Mouse (Mus musculus) CH12.LX (cell line): ENCODE measurements around the gene Os9. TPM values are rescaled to one million over a fixed set of nuclear protein-coding genes. Genes with fewer than 3 reads are reported as not detected.
A peak's percentile ranks its signal among the peaks of the same experiment; 100 is the strongest.

Experiments
- DNase-seq: peaks from one replicate; pipeline ENCODE4 v3.0.0-alpha.2; 2013; ENCODE audit errors: extremely low read depth
- H3K27ac ChIP-seq: 2 replicates; pipeline ENCODE4 v1.5.1; 2012; ENCODE audit warnings: low read depth, mild to moderate bottlenecking, control low read depth, moderate library complexity; ENCODE audit not compliant: insufficient read depth
- H3K27me3 ChIP-seq: replicated peaks from 2 replicates; pipeline ENCODE3; 2012; ENCODE audit warnings: inconsistent platforms
- H3K36me3 ChIP-seq, 2 experiments: replicated peaks in 1 of 2; 2 replicates each; pipeline versions ENCODE3 to v1.6.1; 2012; ENCODE audit warnings: inconsistent platforms in 1 of 2, low read length in 1 of 2, mild to moderate bottlenecking in 1 of 2, mixed read lengths in 1 of 2, moderate library complexity in 1 of 2; ENCODE audit not compliant: control insufficient read depth in 1 of 2, insufficient read depth in 1 of 2
- H3K4me1 ChIP-seq, 2 experiments: 2 replicates each; pipeline ENCODE4 v1.6.1; 2012; ENCODE audit warnings: inconsistent platforms in 1 of 2, moderate library complexity in 1 of 2; ENCODE audit not compliant: insufficient read depth in 2 of 2, control insufficient read depth in 1 of 2
- H3K4me2 ChIP-seq: 2 replicates; pipeline ENCODE4 v1.6.1; 2012; ENCODE audit warnings: low read depth, mild to moderate bottlenecking, control low read depth; ENCODE audit not compliant: poor library complexity, insufficient read depth, severe bottlenecking
- H3K4me3 ChIP-seq, 3 experiments: fragments of 150-350 bp in 1 of 3; sonication (generic) in 1 of 3; replicated peaks in 1 of 3; 2 replicates each; pipeline versions ENCODE3 to v1.5.1; 2011 to 2012; ENCODE audit warnings: low read depth in 2 of 3, low read length in 2 of 3, mild to moderate bottlenecking in 2 of 3, moderate library complexity in 2 of 3, control low read depth in 1 of 3, improper control_type of control experiment in 1 of 3, inconsistent platforms in 1 of 3, mixed read lengths in 1 of 3; ENCODE audit not compliant: poor library complexity in 1 of 3
- H3K79me2 ChIP-seq: replicated peaks from 2 replicates; pipeline ENCODE4 v1.6.1; 2012; ENCODE audit warnings: mild to moderate bottlenecking, moderate library complexity; ENCODE audit not compliant: control insufficient read depth, poor library complexity, insufficient read depth, severe bottlenecking; ENCODE audit errors: extremely low read depth
- H3K9ac ChIP-seq: 2 replicates; pipeline ENCODE4 v1.6.1; 2012; ENCODE audit warnings: low read depth, mild to moderate bottlenecking, control low read depth, moderate library complexity; ENCODE audit not compliant: insufficient read depth
- H3K9me3 ChIP-seq: replicated peaks from 2 replicates; pipeline ENCODE3; 2012; ENCODE audit warnings: low read length, inconsistent platforms, mixed read lengths
- E2F4 ChIP-seq: IDR thresholded peaks from 2 replicates; pipeline ENCODE4 v1.6.1; 2011; ENCODE audit warnings: low read depth, low read length, improper control_type of control experiment; ENCODE audit not compliant: insufficient replicate concordance
- ELF1 ChIP-seq: IDR thresholded peaks from 2 replicates; pipeline ENCODE4 v1.6.1; 2014; ENCODE audit warnings: low read depth, mild to moderate bottlenecking, inconsistent platforms, low read length, improper control_type of control experiment
- EP300 ChIP-seq: IDR thresholded peaks from 2 replicates; pipeline ENCODE4 v1.6.1; 2011; ENCODE audit warnings: low read length, improper control_type of control experiment
- ETS1 ChIP-seq: conservative IDR thresholded peaks from 2 replicates; pipeline ENCODE4 v1.6.1; 2012; ENCODE audit warnings: low read depth, mild to moderate bottlenecking, inconsistent platforms, low read length, improper control_type of control experiment, moderate library complexity
- IRF4 ChIP-seq: IDR thresholded peaks from 2 replicates; pipeline ENCODE4 v1.6.1; 2014; ENCODE audit warnings: low read depth, mild to moderate bottlenecking, inconsistent platforms, low read length, improper control_type of control experiment
- JUN ChIP-seq: IDR thresholded peaks from 2 replicates; pipeline ENCODE4 v1.6.1; 2011; ENCODE audit warnings: low read depth, mild to moderate bottlenecking, low read length, improper control_type of control experiment, moderate library complexity; ENCODE audit not compliant: insufficient read depth
- MAFK ChIP-seq: IDR thresholded peaks from 2 replicates; pipeline ENCODE4 v1.6.1; 2011; ENCODE audit warnings: low read length, improper control_type of control experiment; ENCODE audit not compliant: insufficient replicate concordance
- MAX ChIP-seq: IDR thresholded peaks from 2 replicates; pipeline ENCODE4 v1.6.1; 2011; ENCODE audit warnings: low read length, improper control_type of control experiment
- NELFE ChIP-seq: IDR thresholded peaks from 2 replicates; pipeline ENCODE4 v1.6.1; 2011; ENCODE audit warnings: low read depth, low read length, improper control_type of control experiment
- NRF1 ChIP-seq: IDR thresholded peaks from 2 replicates; pipeline ENCODE4 v1.6.1; 2014; ENCODE audit warnings: low read depth, mild to moderate bottlenecking, inconsistent platforms, low read length, improper control_type of control experiment, moderate library complexity
- PAX5 ChIP-seq: IDR thresholded peaks from 2 replicates; pipeline ENCODE4 v1.6.1; 2012; ENCODE audit warnings: low read length, inconsistent platforms, mixed read lengths
- RAD21 ChIP-seq: IDR thresholded peaks from 2 replicates; pipeline ENCODE4 v1.6.1; 2011; ENCODE audit warnings: low read depth, mild to moderate bottlenecking, low read length, improper control_type of control experiment, moderate library complexity
- RCOR1 ChIP-seq: conservative IDR thresholded peaks from 2 replicates; pipeline ENCODE4 v1.6.1; 2012; ENCODE audit warnings: low read depth, mild to moderate bottlenecking, inconsistent platforms, low read length, improper control_type of control experiment
- TBP ChIP-seq: conservative IDR thresholded peaks from 2 replicates; pipeline ENCODE4 v1.6.1; 2011; ENCODE audit warnings: low read depth, low read length, improper control_type of control experiment
- UBTF ChIP-seq: IDR thresholded peaks from 2 replicates; pipeline ENCODE4 v1.6.1; 2012; ENCODE audit warnings: low read depth, mild to moderate bottlenecking, inconsistent platforms, low read length, improper control_type of control experiment, moderate library complexity
- USF2 ChIP-seq: conservative IDR thresholded peaks from 2 replicates; pipeline ENCODE4 v1.6.1; 2011; ENCODE audit warnings: low read depth, low read length, improper control_type of control experiment
- ZC3H11A ChIP-seq: IDR thresholded peaks from 2 replicates; pipeline ENCODE4 v1.6.1; 2012; ENCODE audit warnings: low read depth, mild to moderate bottlenecking, inconsistent platforms, low read length, improper control_type of control experiment
- dilution Hi-C: fragments of 300-500 bp; cut with MboI; formaldehyde crosslinking; loops from 2 replicates; pipeline ENCODE4 v1.14.3; 2020; ENCODE audit warnings: low sequenced_read_pairs; ENCODE audit not compliant: extremely low pct_unique_long_range_greater_than_20kb, extremely low pct_ligation_motif_present
- in situ Hi-C: fragments of 300-500 bp; cut with MboI; formaldehyde crosslinking; loops from 3 replicates; pipeline ENCODE4 v1.14.3; 2019; ENCODE audit warnings: low sequenced_read_pairs, low pct_ligation_motif_present, low pct_unique_long_range_greater_than_20kb, mixed read lengths
- polyA plus RNA-seq: library from polyadenylated mRNA; unstranded; fragments of >175 nt; gene quantifications from 2 replicates; pipeline ENCODE4 v1.2.1, GENCODE M21; 2012; ENCODE audit warnings: low read depth; ENCODE audit not compliant: insufficient read length
- total RNA-seq, 2 experiments: library from RNA; depleted of rRNA; stranded (reverse); fragments of 300-350 nt in 1 of 2; fragments of >200 nt in 1 of 2; gene quantifications; 2 replicates each; pipeline ENCODE4 v1.2.3; 2012 to 2014

Gene Os9
- total and polyA plus RNA-seq, 3 experiments = 42.8 to 82.7 (median 61.9) TPM

DNA sequence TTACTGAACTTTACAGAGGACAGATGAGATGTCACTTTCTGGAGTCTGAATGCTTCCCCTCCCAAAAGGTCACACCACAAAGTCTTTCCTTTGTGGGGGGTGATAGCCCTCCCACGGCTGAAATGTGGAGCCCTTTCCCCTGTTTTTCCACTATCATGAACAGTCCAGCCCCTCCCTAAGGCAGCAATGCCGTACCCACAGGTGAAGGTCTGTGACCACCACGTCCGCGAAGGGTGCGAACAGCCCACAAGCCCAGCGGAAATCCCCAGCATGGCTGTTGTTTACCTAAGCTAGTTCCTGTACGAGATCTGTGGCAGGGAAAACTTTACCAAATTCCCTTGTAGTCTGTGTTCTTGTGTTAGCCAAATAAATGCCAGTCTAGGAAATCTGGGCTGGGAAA lies 20.6 kb upstream of the Os9 start:
- in situ Hi-C loops = no loop called here
- Histone ChIP-seq H3K4me3 (no peak overlapping the region), H3K27me3 (no peaks in the 10 kb centered on the region), H3K36me3 (no peaks in the 10 kb centered on the region), H3K4me2 (peak overlapping the region; percentile 37; the same call in 1 of the 2 replicates), H3K9ac (no peak overlapping the region), H3K9me3 (no peaks in the 10 kb centered on the region), H3K79me2 (no peaks in the 10 kb centered on the region), H3K4me1 (peaks cover 7 to 33% of the 10 kb centered on the region in 2 experiments), H3K27ac (no peak overlapping the region)
- DNase-seq = no peak
- TF ChIP-seq USF2 (no peak), MAX (0 out of 2 replicates have a peak, but pooled peaks have one; percentile 32)
- dilution Hi-C loops = no loop called here

DNA sequence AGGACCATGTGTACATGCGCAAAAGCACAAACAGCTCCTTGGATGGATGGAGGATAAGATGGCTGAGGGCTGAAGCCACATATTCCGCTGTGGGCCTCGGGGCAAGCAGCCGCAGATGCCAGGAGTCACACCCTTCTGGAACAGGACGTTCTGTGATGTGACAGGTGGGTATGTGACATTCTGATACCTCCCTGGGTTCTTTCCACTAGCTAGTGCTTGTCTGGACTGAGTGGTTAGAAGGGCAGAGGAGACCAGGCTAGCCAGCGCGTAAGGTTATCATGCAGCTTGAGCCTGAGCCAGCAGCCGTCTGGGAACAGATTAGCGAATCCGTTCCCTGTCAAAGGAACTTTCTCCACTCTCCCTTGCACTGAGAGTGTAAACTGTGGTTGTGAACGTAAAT lies 20.0 kb upstream of the Os9 start:
- H3K4me1 ChIP-seq = peaks cover 7 to 38% of the 10 kb centered on the region in 2 experiments
- H3K27ac ChIP-seq = no peak overlapping the region
- H3K4me3 ChIP-seq = no peak overlapping the region
- no peaks in the 10 kb centered on the region for H3K9me3 ChIP-seq
- H3K36me3 ChIP-seq = no peaks in the 10 kb centered on the region
- dilution Hi-C loops = no loop called here
- H3K79me2 ChIP-seq = no peaks in the 10 kb centered on the region
- H3K4me2 ChIP-seq = no peak overlapping the region
- no peak for DNase-seq
- no peak overlapping the region for H3K9ac ChIP-seq
- TF ChIP-seq MAX = no peak
- TF ChIP-seq RCOR1 = no peak
- no peak for TF ChIP-seq MAFK
- no peak for TF ChIP-seq PAX5
- TF ChIP-seq ZC3H11A = no peak
- TF ChIP-seq E2F4 = no peak
- TF ChIP-seq, all 38 proteins: peak for 0
- in situ Hi-C loops = no loop called here
- no peaks in the 10 kb centered on the region for H3K27me3 ChIP-seq

DNA sequence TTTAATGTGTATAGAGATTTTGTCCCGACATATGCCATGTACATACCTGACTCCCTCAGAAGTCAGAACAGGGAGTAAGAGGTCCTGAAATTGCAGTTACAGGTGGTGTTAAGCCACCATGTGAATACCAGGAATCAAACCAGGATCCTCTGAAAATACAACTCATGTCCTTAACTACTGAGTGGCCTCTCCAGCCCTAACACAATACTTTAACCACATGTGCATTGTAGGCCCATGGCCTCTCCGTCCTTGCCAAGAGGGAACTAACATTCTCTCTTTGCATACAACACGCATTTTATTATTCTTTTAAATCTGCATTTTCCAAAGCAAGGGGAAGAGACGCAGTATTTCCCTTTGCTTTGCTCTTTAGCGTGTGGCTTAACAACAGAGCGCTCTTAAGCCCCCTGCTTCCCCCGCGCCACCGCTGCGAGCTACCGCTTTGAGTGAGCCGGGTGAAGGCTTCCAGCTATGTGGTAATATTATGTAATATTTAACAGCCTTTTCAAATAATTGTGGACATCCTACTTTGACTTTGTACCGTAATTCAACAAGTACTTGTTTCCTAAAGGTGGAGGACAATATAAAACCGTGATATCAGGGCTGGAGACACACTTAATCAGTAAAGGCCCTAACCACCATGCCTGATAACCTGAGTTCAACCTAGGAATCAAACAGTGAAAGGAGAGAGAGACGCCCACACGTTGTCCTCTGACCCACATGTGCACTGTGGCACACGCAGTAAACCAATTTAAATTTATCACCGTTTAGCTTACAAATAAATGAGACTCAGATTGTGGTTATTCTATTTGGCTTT lies 17.6 kb upstream of the Os9 start:
- TF ChIP-seq MAX (no peak), ELF1 (no peak), JUN (no peak), TBP (no peak), ETS1 (no peak), EP300 (no peak), IRF4 (no peak), NRF1 (no peak), UBTF (no peak), NELFE (no peak), RAD21 (no peak)
- H3K27me3 ChIP-seq = no peaks in the 10 kb centered on the region
- no peak overlapping the region for H3K27ac ChIP-seq
- H3K9me3 ChIP-seq = no peaks in the 10 kb centered on the region
- in situ Hi-C loops = no loop called here
- H3K4me1 ChIP-seq = peaks cover 7 to 39% of the 10 kb centered on the region in 2 experiments
- no peaks in the 10 kb centered on the region for H3K79me2 ChIP-seq
- no peak overlapping the region for H3K4me2 ChIP-seq
- no peaks in the 10 kb centered on the region for H3K36me3 ChIP-seq
- H3K4me3 ChIP-seq = no peak overlapping the region
- no peak overlapping the region for H3K9ac ChIP-seq
- DNase-seq = no peak
- dilution Hi-C loops = no loop called here
